Mouse (Mus musculus) MEL (cell line): ENCODE results near the gene Btbd16. TPM values are rescaled to one million over a fixed set of nuclear protein-coding genes. Genes with fewer than 3 reads are reported as not detected.

Source experiments
- DNase-seq: peaks from one replicate; pipeline ENCODE4 v3.0.0; 2011; ENCODE audit warnings: low read depth, low spot score
- H3K27ac ChIP-seq: 2 replicates; pipeline ENCODE4 v1.5.1; 2012; ENCODE audit warnings: low read depth, mild to moderate bottlenecking, control low read depth, low read length, moderate library complexity; ENCODE audit not compliant: control insufficient read depth
- H3K27me3 ChIP-seq, 2 experiments: fragments of 150-350 bp in 1 of 2; sonication (generic) in 1 of 2; 2 replicates each; pipeline ENCODE4 v1.6.1; 2012; ENCODE audit warnings: low read length in 2 of 2, mild to moderate bottlenecking in 2 of 2, improper control_type of control experiment in 1 of 2, moderate library complexity in 1 of 2; ENCODE audit not compliant: insufficient read depth in 2 of 2, control insufficient read depth in 1 of 2
- H3K36me3 ChIP-seq, 2 experiments: 2 replicates each; pipeline ENCODE4 v1.6.1; 2012 to 2014; ENCODE audit warnings: low read length in 2 of 2, improper control_type of control experiment in 1 of 2, inconsistent platforms in 1 of 2, mild to moderate bottlenecking in 1 of 2; ENCODE audit not compliant: insufficient read depth in 2 of 2, control insufficient read depth in 1 of 2
- H3K4me1 ChIP-seq, 2 experiments: fragments of 150-350 bp in 1 of 2; sonication (generic) in 1 of 2; 2 replicates each; pipeline ENCODE4 v1.6.1; 2012; ENCODE audit warnings: low read length in 2 of 2, improper control_type of control experiment in 1 of 2, mild to moderate bottlenecking in 1 of 2; ENCODE audit not compliant: insufficient read depth in 2 of 2, control insufficient read depth in 1 of 2
- H3K4me3 ChIP-seq, 2 experiments: fragments of 150-350 bp in 1 of 2; sonication (generic) in 1 of 2; 2 replicates each; pipeline ENCODE4 v1.5.1; 2012; ENCODE audit warnings: low read depth in 2 of 2, low read length in 2 of 2, mild to moderate bottlenecking in 2 of 2, moderate library complexity in 2 of 2, control low read depth in 1 of 2, improper control_type of control experiment in 1 of 2; ENCODE audit not compliant: control insufficient read depth in 1 of 2, insufficient read depth in 1 of 2
- H3K79me2 ChIP-seq: 2 replicates; pipeline ENCODE4 v1.6.1; 2012; ENCODE audit warnings: mild to moderate bottlenecking, low read length, moderate library complexity; ENCODE audit not compliant: control insufficient read depth, poor library complexity, insufficient read depth
- H3K9ac ChIP-seq: 2 replicates; pipeline ENCODE4 v1.6.1; 2012; ENCODE audit warnings: low read depth, mild to moderate bottlenecking, control low read depth, low read length, moderate library complexity; ENCODE audit not compliant: control insufficient read depth, poor library complexity, severe bottlenecking
- H3K9me3 ChIP-seq: fragments of 150-350 bp; sonication (generic); replicated peaks from 2 replicates; pipeline ENCODE4 v1.6.1; 2012; ENCODE audit warnings: mild to moderate bottlenecking, low read length, improper control_type of control experiment, moderate library complexity; ENCODE audit not compliant: insufficient read depth
- BHLHE40 ChIP-seq: IDR thresholded peaks from 2 replicates; pipeline ENCODE4 v1.6.1; 2012; ENCODE audit warnings: low read depth, mild to moderate bottlenecking, inconsistent platforms, low read length, improper control_type of control experiment, borderline replicate concordance
- CTCF ChIP-seq, 3 experiments: IDR thresholded peaks in 2 of 3; conservative IDR thresholded peaks in 1 of 3; 2 replicates each; pipeline ENCODE4 v1.5.1; 2011 to 2012; ENCODE audit warnings: low read length in 3 of 3, low read depth in 2 of 3, mild to moderate bottlenecking in 2 of 3, improper control_type of control experiment in 1 of 3, inconsistent platforms in 1 of 3, mixed read lengths in 1 of 3, moderate library complexity in 1 of 3; ENCODE audit not compliant: control insufficient read depth in 1 of 3, insufficient read depth in 1 of 3, poor library complexity in 1 of 3, severe bottlenecking in 1 of 3
- E2F4 ChIP-seq: IDR thresholded peaks from 2 replicates; pipeline ENCODE4 v1.6.1; 2011; ENCODE audit warnings: low read depth, low read length, improper control_type of control experiment, borderline replicate concordance
- ELF1 ChIP-seq: IDR thresholded peaks from 2 replicates; pipeline ENCODE4 v1.6.1; 2014; ENCODE audit warnings: low read depth, mild to moderate bottlenecking, inconsistent platforms, low read length, improper control_type of control experiment, moderate library complexity
- EP300 ChIP-seq, 2 experiments: IDR thresholded peaks; 2 replicates each; pipeline ENCODE4 v1.6.1; 2011; ENCODE audit warnings: improper control_type of control experiment in 2 of 2, low read length in 2 of 2, low read depth in 1 of 2, mild to moderate bottlenecking in 1 of 2
- GATA1 ChIP-seq: IDR thresholded peaks from 2 replicates; pipeline ENCODE4 v1.6.1; 2011; ENCODE audit warnings: low read depth, low read length, improper control_type of control experiment
- HCFC1 ChIP-seq: IDR thresholded peaks from 2 replicates; pipeline ENCODE4 v1.6.1; 2012; ENCODE audit warnings: low read depth, mild to moderate bottlenecking, inconsistent platforms, low read length, improper control_type of control experiment, moderate library complexity
- KAT2A ChIP-seq: conservative IDR thresholded peaks from 2 replicates; pipeline ENCODE4 v1.6.1; 2012; ENCODE audit warnings: low read depth, low read length, improper control_type of control experiment, inconsistent platforms
- MAFK ChIP-seq: IDR thresholded peaks from 2 replicates; pipeline ENCODE4 v1.6.1; 2011; ENCODE audit warnings: low read depth, mild to moderate bottlenecking, low read length, improper control_type of control experiment, borderline replicate concordance
- MAZ ChIP-seq: IDR thresholded peaks from 2 replicates; pipeline ENCODE4 v1.6.1; 2012; ENCODE audit warnings: low read depth, mild to moderate bottlenecking, inconsistent platforms, low read length, improper control_type of control experiment
- MXI1 ChIP-seq: IDR thresholded peaks from 2 replicates; pipeline ENCODE4 v1.6.1; 2011; ENCODE audit warnings: mild to moderate bottlenecking, low read depth, low read length, improper control_type of control experiment
- MYB ChIP-seq: IDR thresholded peaks from 2 replicates; pipeline ENCODE4 v1.6.1; 2011; ENCODE audit warnings: mild to moderate bottlenecking, low read depth, low read length, improper control_type of control experiment
- MYC ChIP-seq: IDR thresholded peaks from 2 replicates; pipeline ENCODE4 v1.6.1; 2011; ENCODE audit warnings: low read depth, mild to moderate bottlenecking, low read length, improper control_type of control experiment, moderate library complexity
- NRF1 ChIP-seq: IDR thresholded peaks from 2 replicates; pipeline ENCODE4 v1.6.1; 2014; ENCODE audit warnings: low read depth, mild to moderate bottlenecking, inconsistent platforms, low read length, improper control_type of control experiment, moderate library complexity; ENCODE audit not compliant: poor library complexity, insufficient read depth, severe bottlenecking
- POLR2A ChIP-seq, 2 experiments: IDR thresholded peaks; 2 replicates each; pipeline ENCODE4 v1.6.1; 2011 to 2012; ENCODE audit warnings: low read length in 2 of 2, mild to moderate bottlenecking in 2 of 2, control low read depth in 1 of 2, improper control_type of control experiment in 1 of 2, low read depth in 1 of 2, moderate library complexity in 1 of 2; ENCODE audit not compliant: control insufficient read depth in 1 of 2, insufficient read depth in 1 of 2, poor library complexity in 1 of 2
- TAL1 ChIP-seq: IDR thresholded peaks from 2 replicates; pipeline ENCODE4 v1.6.1; 2012; ENCODE audit warnings: mild to moderate bottlenecking, inconsistent platforms, low read length, moderate library complexity, mixed read lengths
- TBP ChIP-seq: IDR thresholded peaks from 2 replicates; pipeline ENCODE4 v1.8.0; 2011; ENCODE audit warnings: low read depth, low read length, improper control_type of control experiment
- TCF12 ChIP-seq: IDR thresholded peaks from 2 replicates; pipeline ENCODE4 v1.6.1; 2014; ENCODE audit warnings: low read depth, mild to moderate bottlenecking, inconsistent platforms, low read length, improper control_type of control experiment, moderate library complexity
- USF1 ChIP-seq: IDR thresholded peaks from 2 replicates; pipeline ENCODE4 v1.6.1; 2014; ENCODE audit warnings: low read depth, mild to moderate bottlenecking, inconsistent platforms, low read length, improper control_type of control experiment, moderate library complexity
- USF2 ChIP-seq, 2 experiments: IDR thresholded peaks; 2 replicates each; pipeline ENCODE4 v1.6.1; 2011 to 2012; ENCODE audit warnings: improper control_type of control experiment in 2 of 2, low read length in 2 of 2, borderline replicate concordance in 1 of 2, inconsistent platforms in 1 of 2, low read depth in 1 of 2, mild to moderate bottlenecking in 1 of 2; ENCODE audit not compliant: insufficient read depth in 1 of 2
- ZC3H11A ChIP-seq: IDR thresholded peaks from 2 replicates; pipeline ENCODE4 v1.6.1; 2012; ENCODE audit warnings: low read depth, mild to moderate bottlenecking, inconsistent platforms, low read length, improper control_type of control experiment
- ZKSCAN1 ChIP-seq: IDR thresholded peaks from 2 replicates; pipeline ENCODE4 v1.6.1; 2012; ENCODE audit warnings: low read depth, mild to moderate bottlenecking, inconsistent platforms, low read length, improper control_type of control experiment, moderate library complexity
- polyA plus RNA-seq, 2 experiments: library from polyadenylated mRNA; stranded (reverse) in 1 of 2; unstranded in 1 of 2; fragments of >175 nt in 1 of 2; fragments of >200 nt in 1 of 2; gene quantifications; 2 replicates each; pipeline versions ENCODE4 v1.2.1 to v1.2.4; 2012; ENCODE audit warnings: low replicate concordance in 2 of 2, low read depth in 1 of 2; ENCODE audit not compliant: insufficient read length in 2 of 2, insufficient read depth in 1 of 2, missing spikeins in 1 of 2
- total RNA-seq: library from RNA; depleted of rRNA; stranded (reverse); fragments of 300-350 nt; gene quantifications from 2 replicates; pipeline ENCODE4 v1.2.3, GENCODE M21; 2012

Gene Btbd16
- total and polyA plus RNA-seq, 3 experiments: 0.71 to 0.89 TPM; not detected in 1

DNA sequence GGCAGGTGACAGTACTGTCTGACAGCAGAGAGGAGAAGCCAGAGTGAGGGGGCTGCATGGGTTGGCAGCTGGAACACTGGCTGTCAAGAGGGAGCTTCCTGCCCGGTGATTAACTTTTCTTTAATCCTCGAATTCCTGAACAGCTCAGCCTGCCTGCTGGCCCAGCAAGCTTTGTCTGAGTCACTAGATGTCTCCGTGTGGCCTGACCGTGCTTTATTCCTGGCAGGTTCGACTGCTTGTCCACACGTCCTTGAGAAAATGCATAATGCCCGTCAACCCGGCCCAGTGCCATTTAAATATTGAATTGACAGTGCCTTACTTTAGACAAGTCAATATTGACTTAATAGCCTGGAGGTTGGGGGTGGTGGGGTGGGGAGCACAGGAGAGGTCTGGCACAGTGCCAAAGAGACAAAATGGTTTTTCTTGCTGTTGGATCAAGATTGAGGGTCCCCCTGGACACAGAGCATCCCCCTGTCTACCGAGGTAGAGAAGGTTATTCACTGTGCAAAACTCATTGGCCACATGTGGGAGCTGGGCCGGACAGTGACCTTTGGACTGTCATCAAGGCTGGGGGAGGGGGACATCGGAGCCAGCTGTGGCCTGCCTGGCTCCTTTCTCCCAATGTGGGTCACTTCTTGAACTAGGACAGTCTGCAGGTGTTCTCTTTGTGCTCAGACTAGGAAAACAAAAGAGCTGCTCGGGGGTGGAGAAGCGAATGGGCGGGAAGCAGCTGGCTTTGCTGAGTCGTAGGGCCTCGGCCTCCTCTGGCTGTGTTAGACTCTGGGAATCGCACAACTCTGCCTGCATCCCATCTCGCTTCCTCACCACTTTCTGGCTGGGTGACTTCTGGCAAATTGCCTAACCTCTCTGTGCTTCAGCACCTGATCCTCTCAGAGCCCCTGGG is 61.3 kb downstream of the Btbd16 start:
- Histone ChIP-seq H3K4me3 (no peak overlapping the region), H3K27ac (no peak overlapping the region), H3K9ac (no peak overlapping the region), H3K36me3 (no peaks in the 10 kb centered on the region), H3K4me1 (no peaks in the 10 kb centered on the region), H3K79me2 (no peaks in the 10 kb centered on the region), H3K27me3 (no peaks in the 10 kb centered on the region; a peak in 1 of 4 replicates), H3K9me3 (no peaks in the 10 kb centered on the region)
- no peak for DNase-seq
- TF ChIP-seq POLR2A (IDR thresholded peaks at IDR 0.05; ENCODE audit: control insufficient read depth in 1 of 2, insufficient read depth in 1 of 2, low read depth in 1 of 2, low read length in 2 of 2, poor library complexity in 1 of 2) (no peak), ZC3H11A (no peak), MAFK (no peak), USF1 (no peak), TAL1 (no peak), E2F4 (no peak), BHLHE40 (no peak), HCFC1 (no peak), CTCF (IDR thresholded peaks at IDR 0.05 in 2 of 3, conservative IDR thresholded peaks at IDR 0.05 in 1 of 3; ENCODE audit: control insufficient read depth in 1 of 3, insufficient read depth in 1 of 3, low read depth in 2 of 3, low read length in 3 of 3, poor library complexity in 1 of 3, severe bottlenecking in 1 of 3) (no peak), MAZ (no peak), NRF1 (no peak), ELF1 (no peak), KAT2A (no peak), MYB (no peak), TBP (no peak), ZKSCAN1 (no peak), USF2 (IDR thresholded peaks at IDR 0.05; ENCODE audit: borderline replicate concordance in 1 of 2, insufficient read depth in 1 of 2, low read depth in 1 of 2, low read length in 2 of 2) (no peak), GATA1 (no peak), EP300 (IDR thresholded peaks at IDR 0.05; ENCODE audit: low read depth in 1 of 2, low read length in 2 of 2) (no peak)

- no peak for TF ChIP-seq USF1
- TF ChIP-seq EP300 (IDR thresholded peaks at IDR 0.05; ENCODE audit: low read depth in 1 of 2, low read length in 2 of 2): no peak
- TF ChIP-seq MYB: no peak
- TF ChIP-seq MXI1: no peak
- TF ChIP-seq TCF12: no peak
- no peak for TF ChIP-seq CTCF (IDR thresholded peaks at IDR 0.05 in 2 of 3, conservative IDR thresholded peaks at IDR 0.05 in 1 of 3; ENCODE audit: control insufficient read depth in 1 of 3, insufficient read depth in 1 of 3, low read depth in 2 of 3, low read length in 3 of 3, poor library complexity in 1 of 3, severe bottlenecking in 1 of 3)
- TF ChIP-seq MYC: no peak
- Histone ChIP-seq H3K27me3 (no peaks in the 10 kb centered on the region; a peak in 1 of 4 replicates), H3K27ac (no peak overlapping the region), H3K9me3 (no peaks in the 10 kb centered on the region), H3K4me3 (no peak overlapping the region), H3K79me2 (no peaks in the 10 kb centered on the region), H3K36me3 (no peaks in the 10 kb centered on the region), H3K9ac (no peak overlapping the region), H3K4me1 (no peaks in the 10 kb centered on the region)
- no peak for DNase-seq
Measured at GRCm38 (mm10) chr7:130836066-130836465, 62.2 kb downstream of the Btbd16 start.
